Mouse (Mus musculus): ENCODE results near the gene Cpne4.

DNA sequence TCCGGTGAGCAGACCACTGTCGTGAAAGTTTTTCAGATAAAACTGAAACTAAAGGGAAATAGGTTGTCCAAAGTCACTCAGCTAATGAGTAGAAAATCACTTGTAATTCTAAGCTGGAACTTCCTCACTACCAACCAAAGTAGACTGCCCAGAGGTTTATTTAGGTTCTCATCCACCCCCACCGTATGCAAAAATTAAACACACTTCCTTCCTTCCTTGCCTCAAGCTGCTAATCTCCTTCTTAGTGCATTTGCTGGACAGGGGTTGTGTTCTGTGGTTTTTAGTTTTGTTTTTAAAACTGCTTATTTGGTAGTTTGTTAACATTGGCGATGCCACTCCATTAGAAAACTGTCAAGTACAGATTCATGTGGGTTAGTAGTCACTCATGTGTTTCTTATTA lies 506.7 kb downstream of the Cpne4 start:
- TF ChIP-seq CTCF (IDR thresholded peaks at IDR 0.05; ENCODE audit: borderline replicate concordance, control insufficient read depth, extremely low read depth, insufficient read depth, low read length, poor library complexity): no peak
- no peak for TF ChIP-seq POLR2A (IDR thresholded peaks at IDR 0.05; ENCODE audit: control insufficient read depth, extremely low read depth, insufficient read depth, low read length, poor library complexity)

Measured in thymus, adult 2 months (tissue).